Mouse (Mus musculus): ENCODE data around the gene Aldh3b1.
"Not testable (repeated sequence)": the region's sequence is repeated elsewhere in the genome, so short reads cannot be mapped to it uniquely, and the experiment has no call there.

- TF ChIP-seq GATA1, TAL1 (IDR thresholded peaks at IDR 0.05; ENCODE audit: low read length): not testable (repeated sequence)
These were observed 32.2 kb upstream of the Aldh3b1 start for GRCm38 (mm10) chr19:3961805-3962204.

Data from erythroblast, embryonic 14.5 days (primary cell).